16 mouse cellular contexts compared by ENCODE assay signal in the genomic region with DNA sequence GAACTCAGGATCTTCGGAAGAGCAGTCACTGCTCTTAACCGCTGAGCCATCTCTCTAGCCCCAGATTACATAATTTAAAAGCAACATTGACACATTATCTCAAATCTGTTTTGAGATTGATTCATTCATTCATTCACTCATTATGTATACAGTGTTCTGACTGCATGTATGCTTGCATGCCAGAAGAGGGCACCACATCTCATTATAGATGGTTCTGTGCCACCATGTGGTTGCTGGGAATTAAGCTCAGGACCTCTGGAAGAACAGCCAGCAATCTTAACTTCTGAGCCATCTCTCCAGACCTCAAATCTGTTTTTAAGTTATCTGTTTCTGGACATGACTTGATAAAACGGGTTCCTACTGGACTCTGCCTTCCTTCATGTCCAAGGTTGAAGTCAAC. TPM values are rescaled to one million over a fixed set of nuclear protein-coding genes. Genes with fewer than 3 reads are reported as not detected.
DNase-seq lines count a peak whose midpoint lies in the region; ATAC-seq and TF ChIP-seq lines count a peak whose summit lies in the region.
"Had no signal": no experiment of that assay in that cellular context is flagged by ENCODE, and none has a peak within 500 bp of the region (broad histone marks: within the 10 kb centered on the region; RNA-seq: fewer than 3 reads in every experiment).

No protein-coding gene starts in this region.

- no peaks in the 10 kb centered on the region for H3K9me3 ChIP-seq in heart, embryonic 15.5 days (replicated peaks)
- H3K9me3 ChIP-seq in heart, embryonic 10.5 days = no peaks in the 10 kb centered on the region
- H3K9me3 ChIP-seq in neural tube, embryonic 12.5 days = no peaks in the 10 kb centered on the region
- no peaks in the 10 kb centered on the region for H3K9me3 ChIP-seq in hindbrain, postnatal 0 days (ENCODE audit: low read length)

- H3K4me3 ChIP-seq in heart, embryonic 15.5 days = no peak overlapping the region
- H3K4me3 ChIP-seq in heart, embryonic 10.5 days = no peak overlapping the region
- H3K4me3 ChIP-seq in neural tube, embryonic 12.5 days = peak overlapping the region; percentile 9
- H3K4me3 ChIP-seq in hindbrain, postnatal 0 days (ENCODE audit: low read length) = no peak overlapping the region
- H3K4me3 ChIP-seq: gastrocnemius, adult 2 months had no signal

- no peaks in the 10 kb centered on the region for H3K27me3 ChIP-seq in heart, embryonic 15.5 days
- H3K27me3 ChIP-seq in heart, embryonic 10.5 days (ENCODE audit: insufficient read depth, poor library complexity, severe bottlenecking) = no peaks in the 10 kb centered on the region
- H3K27me3 ChIP-seq in neural tube, embryonic 12.5 days (replicated peaks) = no peaks in the 10 kb centered on the region
- H3K27me3 ChIP-seq in hindbrain, postnatal 0 days (ENCODE audit: insufficient read depth, low read length) = no peaks in the 10 kb centered on the region
- H3K27me3 ChIP-seq in splenic B cell, adult 2 months (ENCODE audit: control insufficient read depth, insufficient read depth, low read length, poor library complexity, severe bottlenecking) = no peaks in the 10 kb centered on the region

- no peak for DNase-seq in heart, embryonic 10.5 days (ENCODE audit: low spot score)
- DNase-seq in neural tube, embryonic 10.5 days (ENCODE audit: extremely low spot score, low spot score) = no peak
- no peak for DNase-seq in hindbrain, postnatal 0 days (ENCODE audit: low spot score)
- peak; percentile 16 for DNase-seq in splenic B cell, adult 2 months (ENCODE audit: low read depth, low spot score)
- DNase-seq in adrenal gland, postnatal 14 days = no peak
- no peak for DNase-seq in cerebellum, adult 9-11 months
- DNase-seq: adrenal gland, postnatal 10 days; cerebellum, adult 2 months; gastrocnemius, adult 2 months; lung, postnatal 36 days had no signal

- peak; percentile 27 for TF ChIP-seq CTCF in hindbrain, postnatal 0 days (IDR thresholded peaks at IDR 0.05; ENCODE audit: low read depth)

- ATAC-seq in heart, embryonic 15.5 days (replicated peaks; ENCODE audit: insufficient number of reproducible peaks, insufficient read depth, low FRiP score, low read depth) = no peak
- ATAC-seq in neural tube, embryonic 12.5 days (ENCODE audit: low FRiP score, low read depth) = no peak
- no peak for ATAC-seq in hindbrain, postnatal 0 days

- no peak overlapping the region for H3K9ac ChIP-seq in heart, embryonic 15.5 days
- no peak overlapping the region for H3K9ac ChIP-seq in neural tube, embryonic 12.5 days
- H3K9ac ChIP-seq in hindbrain, postnatal 0 days (replicated peaks; ENCODE audit: low read length) = no peak overlapping the region

- H3K4me2 ChIP-seq in heart, embryonic 15.5 days = 0 out of 2 replicates have a peak overlapping the region, but pooled peaks have one; percentile 64
- H3K4me2 ChIP-seq in neural tube, embryonic 12.5 days (replicated peaks) = peak overlapping the region; percentile 71
- H3K4me2 ChIP-seq in hindbrain, postnatal 0 days (ENCODE audit: low read depth, low read length) = peak overlapping the region; percentile 59; the same call in 1 of the 2 replicates

- 93% methylated on average over 3 of the region's 3 CpGs for WGBS in heart, embryonic 15.5 days
- 94% methylated on average over 3 of the region's 3 CpGs for WGBS in heart, embryonic 10.5 days
- 94% methylated on average over 3 of the region's 3 CpGs for WGBS in neural tube, embryonic 12.5 days
- 96% methylated on average over 3 of the region's 3 CpGs for WGBS in hindbrain, postnatal 0 days

- no peak overlapping the region for H3K27ac ChIP-seq in heart, embryonic 15.5 days
- no peak overlapping the region for H3K27ac ChIP-seq in heart, embryonic 10.5 days
- H3K27ac ChIP-seq in neural tube, embryonic 12.5 days = no peak overlapping the region
- no peak overlapping the region for H3K27ac ChIP-seq in hindbrain, postnatal 0 days
- H3K27ac ChIP-seq: gastrocnemius, adult 2 months had no signal

- H3K4me1 ChIP-seq in heart, embryonic 15.5 days (replicated peaks) = peaks cover 25% of the 10 kb centered on the region
- peaks cover 15% of the 10 kb centered on the region for H3K4me1 ChIP-seq in heart, embryonic 10.5 days
- peaks cover 18% of the 10 kb centered on the region for H3K4me1 ChIP-seq in neural tube, embryonic 12.5 days
- H3K4me1 ChIP-seq in hindbrain, postnatal 0 days (ENCODE audit: insufficient read depth, low read length) = peaks cover 3% of the 10 kb centered on the region; the same call in 1 of the 2 replicates

- H3K36me3 ChIP-seq in heart, embryonic 15.5 days = no peaks in the 10 kb centered on the region
- H3K36me3 ChIP-seq in heart, embryonic 10.5 days = peaks cover 4% of the 10 kb centered on the region; the same call in 1 of the 2 replicates
- no peaks in the 10 kb centered on the region for H3K36me3 ChIP-seq in neural tube, embryonic 12.5 days
- H3K36me3 ChIP-seq in hindbrain, postnatal 0 days (ENCODE audit: insufficient read depth, low read length) = no peaks in the 10 kb centered on the region
- H3K36me3 ChIP-seq in splenic B cell, adult 2 months (ENCODE audit: control insufficient read depth, insufficient read depth, low read length, poor library complexity, severe bottlenecking) = no peaks in the 10 kb centered on the region

RNA-seq across cellular contexts. Expression of gene Kdm1a, which starts 2.7 kb away (rescaled TPM):
- 21.4 and 26.3 TPM in 2 replicates for polyA plus RNA-seq in heart, embryonic 15.5 days (2015; fragmentation: Nextera tagmentation; extraction: Ambion mirVana)
- polyA plus RNA-seq in heart, embryonic 10.5 days (2016; fragmentation: Nextera tagmentation; extraction: Ambion mirVana) = 31.5 and 50.1 TPM in 2 replicates
- polyA plus RNA-seq in neural tube, embryonic 12.5 days (2016; fragmentation: Nextera tagmentation; extraction: Ambion mirVana) = 115 and 137 TPM in 2 replicates
- 121 and 123 TPM in 2 replicates for total RNA-seq in hindbrain, postnatal 0 days (2014; rRNA removed)
- polyA plus RNA-seq in hindbrain, postnatal 0 days (2015; fragmentation: Nextera tagmentation; extraction: Ambion mirVana) = 41.2 and 44.8 TPM in 2 replicates
- total RNA-seq in adrenal gland, postnatal 14 days (2021) = 40.7 and 47.9 TPM in 2 replicates

RNA-seq across cellular contexts. Expression of gene Tex46, which starts 10.4 kb away (rescaled TPM):
- not detected in 2 replicates for polyA plus RNA-seq in heart, embryonic 15.5 days (2015; fragmentation: Nextera tagmentation; extraction: Ambion mirVana)
- polyA plus RNA-seq in heart, embryonic 10.5 days (2016; fragmentation: Nextera tagmentation; extraction: Ambion mirVana) = not detected in 2 replicates
- not detected in 2 replicates for polyA plus RNA-seq in neural tube, embryonic 12.5 days (2016; fragmentation: Nextera tagmentation; extraction: Ambion mirVana)
- total RNA-seq in hindbrain, postnatal 0 days (2014; rRNA removed) = not detected in 2 replicates
- not detected in 2 replicates for polyA plus RNA-seq in hindbrain, postnatal 0 days (2015; fragmentation: Nextera tagmentation; extraction: Ambion mirVana)
- total RNA-seq in adrenal gland, postnatal 14 days (2021) = not detected in 2 replicates
- total RNA-seq: adrenal gland, postnatal 10 days; gastrocnemius, adult 2 months; hematopoietic stem cell, adult 5-6 weeks had no signal
- polyA plus RNA-seq: cerebellum, adult 2 months; embryonic facial prominence, embryonic 14.5 days; limb, embryonic 11.5 days; small intestine, adult 2 months had no signal

RNA-seq across cellular contexts. Expression of gene Lactbl1, which starts 22.6 kb away (rescaled TPM):
- not detected in 2 replicates for polyA plus RNA-seq in heart, embryonic 15.5 days (2015; fragmentation: Nextera tagmentation; extraction: Ambion mirVana)
- not detected in 2 replicates for polyA plus RNA-seq in heart, embryonic 10.5 days (2016; fragmentation: Nextera tagmentation; extraction: Ambion mirVana)
- polyA plus RNA-seq in neural tube, embryonic 12.5 days (2016; fragmentation: Nextera tagmentation; extraction: Ambion mirVana) = not detected in 2 replicates
- 0.42 TPM in 1 of 2 replicates, not detected in the other for total RNA-seq in hindbrain, postnatal 0 days (2014; rRNA removed)
- 0.06 TPM in 2 replicates for polyA plus RNA-seq in hindbrain, postnatal 0 days (2015; fragmentation: Nextera tagmentation; extraction: Ambion mirVana)
- total RNA-seq in adrenal gland, postnatal 14 days (2021) = not detected in 2 replicates
- total RNA-seq: adrenal gland, postnatal 10 days; gastrocnemius, adult 2 months had no signal
- polyA plus RNA-seq: embryonic facial prominence, embryonic 14.5 days; limb, embryonic 11.5 days; small intestine, adult 2 months had no signal
